Mouse (Mus musculus) intestine, embryonic 16.5 days (tissue): ENCODE results near the gene Gm9774. TPM values are rescaled to one million over a fixed set of nuclear protein-coding genes. Genes with fewer than 3 reads are reported as not detected.

Experiments
- ATAC-seq: fragments of 200-750 bp; cut with Nextera tagmentation; 2 replicates; pipeline ENCODE4 v1.8.0; 2017; ENCODE audit warnings: moderate TSS enrichment, moderate library complexity
- H3K27ac ChIP-seq: fragments of 300-500 bp; sonication (generic); 2 replicates; pipeline ENCODE4 v1.5.1; 2014; ENCODE audit warnings: mild to moderate bottlenecking, low read length
- H3K27me3 ChIP-seq: fragments of 300-500 bp; sonication (generic); replicated peaks from 2 replicates; pipeline ENCODE4 v1.6.1; 2014; ENCODE audit warnings: low read length, control low read depth, mixed read lengths; ENCODE audit not compliant: control insufficient read depth, insufficient read depth
- H3K36me3 ChIP-seq: fragments of 300-500 bp; sonication (generic); 2 replicates; pipeline ENCODE4 v1.6.1; 2014; ENCODE audit warnings: low read length, control low read depth; ENCODE audit not compliant: control insufficient read depth, insufficient read depth
- H3K4me1 ChIP-seq: fragments of 300-500 bp; sonication (generic); 2 replicates; pipeline ENCODE4 v1.6.1; 2014; ENCODE audit warnings: low read length, control low read depth, mixed read lengths; ENCODE audit not compliant: control insufficient read depth, insufficient read depth
- H3K4me2 ChIP-seq: fragments of 300-500 bp; sonication (generic); 2 replicates; pipeline ENCODE4 v1.6.1; 2014; ENCODE audit warnings: low read depth, low read length, control low read depth
- H3K4me3 ChIP-seq: fragments of 300-500 bp; sonication (generic); 2 replicates; pipeline ENCODE4 v1.5.1; 2014; ENCODE audit warnings: mild to moderate bottlenecking, low read length
- H3K9ac ChIP-seq: fragments of 300-500 bp; sonication (generic); 2 replicates; pipeline ENCODE4 v1.6.1; 2014; ENCODE audit warnings: low read depth, low read length
- H3K9me3 ChIP-seq: fragments of 300-500 bp; sonication (generic); 2 replicates; pipeline ENCODE4 v1.6.1; 2016; ENCODE audit warnings: low read length, control low read depth; ENCODE audit not compliant: control insufficient read depth
- WGBS: fragments of 180-500 bp; shearing (Covaris S2); extraction: QIAGEN DNeasy Blood & Tissue Kit; methylation state at CpG from one replicate; pipeline ENCODE4 v1.1.7; 2014; 5-methylcytosine and 5-hydroxymethylcytosine counted together
- polyA plus RNA-seq: library from polyadenylated mRNA; unstranded; fragments of >200 nt; fragmentation: Nextera tagmentation; extraction: Ambion mirVana; gene quantifications from 2 replicates; pipeline ENCODE4 v1.2.1, GENCODE M21; 2015

Gm9774 gene
- polyA plus RNA-seq: 5.4 and 6.0 TPM in 2 replicates

DNA sequence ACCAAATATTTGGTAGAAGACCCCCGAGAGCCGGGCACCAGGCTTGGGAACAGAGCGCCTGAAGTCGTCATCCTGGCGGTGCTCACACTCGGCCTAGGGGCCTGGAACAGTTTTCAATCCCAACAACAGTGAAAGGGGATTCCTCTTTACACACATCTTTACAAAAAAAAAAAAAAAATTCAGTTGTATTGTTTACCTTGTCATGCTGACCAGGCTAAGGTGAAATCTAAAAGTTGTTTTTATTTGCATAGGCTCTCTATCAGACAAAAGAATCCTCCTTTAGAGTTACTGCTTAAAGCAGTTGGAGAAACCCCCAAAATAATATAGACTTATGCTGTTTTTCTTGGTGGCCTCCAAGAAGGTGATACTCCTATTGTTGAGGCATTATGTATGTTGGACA is at the start of gene Gm9774:
Gene Gm9774 (minus strand): TSS at position 101 of the 400 bp plus-strand sequence.
- ATAC-seq: no peak
- no peak within 1 kb of the TSS for H3K9ac ChIP-seq
- H3K4me1 ChIP-seq: no peaks in the 10 kb centered on the region
- H3K27me3 ChIP-seq: no peaks in the 10 kb centered on the region
- no peak within 1 kb of the TSS for H3K4me2 ChIP-seq
- WGBS: 88% methylated on average over 6 of the region's 6 CpGs
- no peaks in the 10 kb centered on the region for H3K9me3 ChIP-seq
- no peak within 1 kb of the TSS for H3K4me3 ChIP-seq
- H3K27ac ChIP-seq: no peak within 1 kb of the TSS
- no peaks in the 10 kb centered on the region for H3K36me3 ChIP-seq

DNA sequence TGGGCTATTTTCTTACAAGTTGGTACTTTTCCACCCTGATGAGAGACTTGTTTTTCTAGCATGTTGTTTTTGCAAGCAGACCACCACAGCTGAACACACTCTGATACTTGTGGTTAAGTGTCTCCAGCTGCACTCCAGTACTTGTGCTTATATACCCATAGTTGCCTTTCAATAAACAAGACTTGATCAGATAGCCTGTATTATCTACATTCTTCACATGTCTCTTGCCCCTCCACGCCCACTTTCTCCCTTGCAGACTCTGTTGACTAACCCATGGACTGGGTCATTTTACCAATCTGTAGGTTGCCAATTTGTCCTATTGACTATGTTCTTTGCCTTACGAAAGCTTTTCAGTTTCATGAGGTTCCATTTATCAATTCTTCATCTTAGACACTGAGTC is 40.9 kb upstream of the Gm9774 start:
- Histone ChIP-seq H3K27ac (no peak overlapping the region), H3K4me3 (no peak overlapping the region), H3K4me1 (no peaks in the 10 kb centered on the region), H3K9ac (no peak overlapping the region), H3K36me3 (no peaks in the 10 kb centered on the region), H3K4me2 (no peak overlapping the region), H3K27me3 (no peaks in the 10 kb centered on the region), H3K9me3 (no peaks in the 10 kb centered on the region)
- ATAC-seq: no peak
- 82% methylated on average over 2 of the region's 2 CpGs for WGBS

DNA sequence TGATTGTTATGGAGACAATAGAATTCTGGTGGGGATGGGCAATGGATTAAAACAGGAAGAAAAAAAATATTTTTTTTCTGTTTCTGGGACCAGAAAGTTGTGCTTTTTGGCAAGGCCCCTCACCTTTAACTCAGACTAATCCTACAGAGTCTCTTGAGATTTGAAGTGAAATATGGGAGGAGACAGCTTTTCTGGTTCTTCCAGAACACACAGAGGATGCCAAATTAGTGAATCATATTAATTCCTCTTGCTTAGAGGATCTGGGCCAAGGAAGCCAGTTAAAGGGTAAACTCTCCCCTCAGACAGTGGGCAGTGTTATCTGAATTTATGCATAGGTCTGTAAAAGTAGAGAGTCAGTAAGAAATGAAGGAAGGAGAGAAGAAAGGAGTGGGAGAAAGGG is 38.2 kb upstream of the Gm9774 start:
- no peak for ATAC-seq
- Histone ChIP-seq H3K9me3 (no peaks in the 10 kb centered on the region), H3K36me3 (no peaks in the 10 kb centered on the region), H3K27me3 (no peaks in the 10 kb centered on the region), H3K9ac (no peak overlapping the region), H3K4me2 (no peak overlapping the region), H3K27ac (no peak overlapping the region), H3K4me1 (no peaks in the 10 kb centered on the region), H3K4me3 (no peak overlapping the region)

DNA sequence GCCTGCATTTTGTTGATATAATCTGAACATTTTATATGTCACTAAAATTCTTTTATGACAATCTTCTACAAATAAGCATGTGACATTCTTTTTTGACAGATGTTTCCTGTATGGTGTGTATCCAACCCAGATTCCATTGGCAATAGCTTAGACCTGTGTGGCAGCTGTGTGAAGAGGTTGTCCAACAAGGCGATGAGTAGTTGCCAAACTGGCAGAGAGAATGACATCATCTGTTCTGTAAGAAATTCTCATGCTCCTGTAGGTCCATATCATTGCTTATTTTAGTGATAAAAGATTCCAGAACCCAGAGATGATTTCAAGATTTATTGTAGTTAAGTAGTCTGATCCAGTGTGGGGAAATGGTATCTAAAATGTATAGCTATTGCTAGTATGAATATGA is 37.4 kb upstream of the Gm9774 start:
- no peaks in the 10 kb centered on the region for H3K9me3 ChIP-seq
- H3K4me1 ChIP-seq: no peaks in the 10 kb centered on the region
- no peak for ATAC-seq
- no peaks in the 10 kb centered on the region for H3K27me3 ChIP-seq
- no peak overlapping the region for H3K9ac ChIP-seq
- no peak overlapping the region for H3K4me3 ChIP-seq
- no peaks in the 10 kb centered on the region for H3K36me3 ChIP-seq
- WGBS: 76% methylated on average over 1 of the region's 1 CpGs
- no peak overlapping the region for H3K27ac ChIP-seq
- no peak overlapping the region for H3K4me2 ChIP-seq

DNA sequence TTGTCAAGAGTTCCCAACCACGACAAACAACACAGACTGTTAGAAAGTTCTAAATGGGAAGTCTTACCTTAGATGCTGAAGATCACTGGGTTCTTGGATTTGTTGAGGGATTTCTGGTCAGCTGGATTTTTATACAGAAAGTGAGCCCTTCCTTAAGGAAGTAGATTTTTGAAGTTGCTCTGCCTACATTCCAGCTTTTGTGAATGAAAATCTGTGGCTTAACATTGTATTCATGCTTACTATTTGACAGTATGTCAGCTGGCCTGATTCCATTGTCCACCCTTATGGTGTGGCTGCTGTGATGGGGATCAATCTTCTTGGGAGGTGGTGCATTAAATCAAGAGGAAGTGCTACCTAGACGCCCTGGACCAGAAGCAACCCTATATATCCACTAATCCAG is 29.4 kb upstream of the Gm9774 start, which contains the start of gene Sprr3:
Gene Sprr3 (minus strand): TSS at position 101 of the 400 bp plus-strand sequence.
- Histone ChIP-seq H3K36me3 (no peaks in the 10 kb centered on the region), H3K9ac (no peak within 1 kb of the TSS), H3K4me1 (no peaks in the 10 kb centered on the region), H3K4me2 (no peak within 1 kb of the TSS), H3K9me3 (no peaks in the 10 kb centered on the region), H3K27me3 (no peaks in the 10 kb centered on the region), H3K4me3 (no peak within 1 kb of the TSS), H3K27ac (no peak within 1 kb of the TSS)
- WGBS: 70% methylated on average over 2 of the region's 2 CpGs
- ATAC-seq: no peak

DNA sequence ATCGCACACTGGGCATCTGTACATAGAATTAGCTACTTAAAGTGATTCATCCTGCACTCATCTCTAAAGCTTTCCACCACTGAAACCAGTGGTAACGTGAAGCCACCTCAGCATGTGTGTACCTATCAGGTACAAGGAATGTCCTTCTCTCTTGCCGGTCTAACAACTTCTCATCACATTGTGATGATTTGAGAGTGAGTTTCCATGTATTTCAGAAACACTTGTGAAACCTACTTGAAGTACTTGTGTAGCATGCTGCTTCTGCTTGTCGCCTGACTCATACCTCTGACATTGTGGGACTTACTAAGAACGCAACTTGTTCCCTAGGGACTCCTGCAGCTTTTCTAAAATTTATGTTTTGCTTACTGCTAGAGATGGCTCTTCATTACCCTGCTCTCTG is 25.9 kb upstream of the Gm9774 start:
- no peak for ATAC-seq
- Histone ChIP-seq H3K4me1 (no peaks in the 10 kb centered on the region), H3K4me2 (no peak overlapping the region), H3K9me3 (no peaks in the 10 kb centered on the region), H3K36me3 (no peaks in the 10 kb centered on the region), H3K9ac (no peak overlapping the region), H3K27ac (no peak overlapping the region), H3K27me3 (no peaks in the 10 kb centered on the region), H3K4me3 (no peak overlapping the region)
- WGBS: 84% methylated on average over 5 of the region's 5 CpGs

DNA sequence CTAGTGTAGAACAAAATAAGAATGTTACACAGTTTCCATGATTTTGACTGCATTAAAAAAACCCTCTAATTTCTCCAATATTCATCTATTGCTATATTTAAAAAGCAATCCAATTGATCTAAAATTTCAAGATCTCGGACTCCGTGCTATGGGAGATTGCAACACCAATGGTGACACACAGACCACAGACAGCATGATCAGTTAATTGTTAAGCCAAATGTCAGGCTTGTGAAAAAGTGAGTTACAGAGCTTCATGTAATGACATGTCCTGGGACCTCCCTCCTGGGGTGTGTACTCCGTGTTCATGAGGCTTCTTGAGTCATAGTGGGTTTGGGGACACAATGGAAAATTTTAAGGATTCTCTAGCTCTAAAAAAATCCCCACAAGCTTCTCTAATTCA is 11.0 kb upstream of the Gm9774 start:
- 84% methylated on average over 3 of the region's 3 CpGs for WGBS
- Histone ChIP-seq H3K4me1 (no peaks in the 10 kb centered on the region), H3K36me3 (no peaks in the 10 kb centered on the region), H3K9me3 (no peaks in the 10 kb centered on the region), H3K4me3 (no peak overlapping the region), H3K27ac (no peak overlapping the region), H3K4me2 (no peak overlapping the region), H3K27me3 (no peaks in the 10 kb centered on the region), H3K9ac (no peak overlapping the region)
- no peak for ATAC-seq

DNA sequence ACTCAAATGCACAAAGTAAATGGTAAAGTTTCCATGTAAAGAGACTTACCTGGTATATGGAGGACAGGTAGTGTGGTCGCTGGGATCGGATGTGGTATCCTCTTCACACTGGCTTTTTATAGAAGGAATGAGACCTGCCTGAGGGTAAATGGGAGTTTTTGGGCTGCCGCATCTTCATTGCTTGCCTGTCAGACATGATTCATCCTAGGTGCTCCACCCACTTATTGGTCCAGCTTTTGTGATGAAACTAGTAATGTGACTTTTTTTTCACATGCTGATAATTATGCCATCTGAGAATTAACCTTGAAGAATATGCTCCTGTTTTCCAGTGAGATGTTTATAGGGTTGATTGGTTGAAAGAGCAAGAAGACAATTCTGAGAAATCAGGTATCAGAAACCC is 9.5 kb upstream of the Gm9774 start, which contains the start of gene Sprr1b:
Gene Sprr1b (minus strand): TSS at position 101 of the 400 bp plus-strand sequence.
- no peaks in the 10 kb centered on the region for H3K4me1 ChIP-seq
- ATAC-seq: no peak
- no peak within 1 kb of the TSS for H3K4me2 ChIP-seq
- H3K9ac ChIP-seq: no peak within 1 kb of the TSS
- H3K27ac ChIP-seq: no peak within 1 kb of the TSS
- no peaks in the 10 kb centered on the region for H3K36me3 ChIP-seq
- 90% methylated on average over 3 of the region's 3 CpGs for WGBS
- H3K9me3 ChIP-seq: no peaks in the 10 kb centered on the region
- H3K4me3 ChIP-seq: no peak within 1 kb of the TSS
- H3K27me3 ChIP-seq: no peaks in the 10 kb centered on the region

DNA sequence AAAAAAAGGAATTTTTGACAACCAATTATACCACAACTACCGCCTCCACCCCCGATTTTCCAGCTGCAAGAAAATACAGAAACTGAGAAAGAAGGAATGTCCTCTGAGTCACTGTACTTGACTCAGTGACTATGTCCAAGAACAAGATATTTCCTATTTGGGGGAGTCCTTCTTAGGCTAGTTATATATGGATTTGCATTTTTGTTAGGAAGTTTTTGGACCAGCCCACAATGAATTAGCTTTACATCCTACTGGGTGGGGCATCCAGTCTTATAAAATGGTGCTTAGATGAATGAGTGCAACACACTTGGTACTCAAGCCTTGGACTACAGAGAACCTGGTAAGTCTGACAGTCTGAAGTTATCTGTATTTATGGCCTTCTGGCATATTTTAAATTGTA is 3.1 kb upstream of the Gm9774 start, which contains the start of gene Sprr2k:
Gene Sprr2k (plus strand): TSS at position 301 of the 400 bp plus-strand sequence.
- Histone ChIP-seq H3K9ac (no peak within 1 kb of the TSS), H3K4me3 (no peak within 1 kb of the TSS), H3K36me3 (no peaks in the 10 kb centered on the region), H3K4me1 (no peaks in the 10 kb centered on the region), H3K9me3 (no peaks in the 10 kb centered on the region), H3K27me3 (no peaks in the 10 kb centered on the region), H3K27ac (no peak within 1 kb of the TSS), H3K4me2 (no peak within 1 kb of the TSS)
- WGBS: 83% methylated on average over 2 of the region's 2 CpGs
- no peak for ATAC-seq

DNA sequence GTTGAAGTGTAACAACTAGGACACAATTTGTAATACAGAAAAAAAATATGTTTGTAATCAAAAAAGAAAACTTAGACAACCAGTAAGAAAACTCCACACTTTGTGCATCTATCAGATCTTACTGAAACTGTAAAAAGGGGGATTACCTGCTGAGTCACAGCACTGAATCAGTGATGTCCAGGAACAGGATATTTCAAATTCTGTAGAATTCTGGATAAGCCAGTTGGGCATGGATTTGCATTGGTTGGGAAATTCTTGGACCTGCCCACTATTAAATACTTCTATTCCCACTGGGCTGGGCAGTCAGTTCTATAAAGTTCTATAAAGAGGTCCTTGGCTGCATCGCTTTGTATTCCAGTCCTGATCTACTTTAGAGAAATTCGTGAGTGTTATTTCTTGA is 11.4 kb downstream of the Gm9774 start, which contains the start of gene Sprr2j-ps:
Gene Sprr2j-ps (plus strand): TSS at position 301 of the 400 bp plus-strand sequence.
- H3K9me3 ChIP-seq: no peaks in the 10 kb centered on the region
- no peaks in the 10 kb centered on the region for H3K27me3 ChIP-seq
- no peak within 1 kb of the TSS for H3K4me3 ChIP-seq
- no peaks in the 10 kb centered on the region for H3K36me3 ChIP-seq
- H3K27ac ChIP-seq: no peak within 1 kb of the TSS
- H3K9ac ChIP-seq: no peak within 1 kb of the TSS
- 91% methylated on average over 2 of the region's 2 CpGs for WGBS
- H3K4me2 ChIP-seq: no peak within 1 kb of the TSS
- no peak for ATAC-seq
- H3K4me1 ChIP-seq: no peaks in the 10 kb centered on the region
